Mouse (Mus musculus): ENCODE data around the gene Klhdc7a. TPM values are rescaled to one million over a fixed set of nuclear protein-coding genes. Genes with fewer than 3 reads are reported as not detected.

The Klhdc7a gene
- polyA plus RNA-seq, 2 experiments = 0.20 to 0.39 TPM

DNA sequence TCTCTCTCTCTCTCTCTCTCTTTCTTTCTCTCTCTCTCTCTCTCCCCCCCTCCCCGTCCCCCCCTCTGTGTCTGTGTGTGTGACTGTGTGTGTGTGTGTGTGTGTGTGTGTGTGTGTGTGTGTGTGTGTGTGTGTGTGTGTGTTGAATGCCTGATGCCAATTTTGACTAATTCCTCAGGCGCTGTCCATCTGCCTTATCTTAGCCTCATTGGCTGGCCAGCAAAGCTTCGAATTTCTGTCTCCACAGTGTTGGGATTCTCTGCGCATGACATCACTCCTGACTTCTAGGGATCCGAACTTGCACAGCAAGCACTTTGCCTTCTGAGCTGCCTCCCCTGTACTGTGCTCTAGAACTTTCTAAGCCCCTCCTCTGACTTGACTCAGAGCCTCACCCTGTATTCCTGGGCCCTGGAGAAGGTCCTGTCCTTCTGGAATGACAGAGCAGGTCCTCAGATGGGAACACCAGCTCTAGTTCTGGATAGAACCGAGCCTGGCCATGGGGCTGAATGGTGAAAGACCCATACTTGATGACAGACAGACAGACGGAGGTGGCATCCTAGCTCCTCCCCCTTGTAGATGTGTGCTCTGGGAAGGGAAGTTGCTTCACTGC is 16.8 kb downstream of the Klhdc7a start:
- no peak for ATAC-seq (ENCODE audit: insufficient read depth)
- TF ChIP-seq CTCF (IDR thresholded peaks at IDR 0.05; ENCODE audit: low read depth) = no peak
- TF ChIP-seq EP300 (IDR thresholded peaks at IDR 0.05; ENCODE audit: low read depth) = no peak

GRCm38 (mm10) chr4:139950431-139950848 is 17.4 kb downstream of the Klhdc7a start:
- Histone ChIP-seq H3K9me3 (ENCODE audit: control insufficient read depth, low read length) (no peaks in the 10 kb centered on the region), H3K9ac (replicated peaks) (no peak overlapping the region), H3K4me1 (replicated peaks; ENCODE audit: control insufficient read depth in 2 of 2, insufficient read depth in 2 of 2, low read length in 1 of 2) (no peaks in the 10 kb centered on the region), H3K4me2 (ENCODE audit: low read depth) (peak overlapping the region; percentile 15; the same call in 1 of the 2 replicates), H3K27ac (no peak overlapping the region), H3K27me3 (ENCODE audit: control insufficient read depth, insufficient read depth, low read length) (no peaks in the 10 kb centered on the region), H3K36me3 (replicated peaks; ENCODE audit: control insufficient read depth, insufficient read depth, low read depth) (no peaks in the 10 kb centered on the region), H3K4me3 (ENCODE audit: insufficient read depth in 1 of 2, low read depth in 2 of 2, low read length in 2 of 2) (no peak overlapping the region)
- no peak for ATAC-seq (ENCODE audit: insufficient read depth)
- DNase-seq (ENCODE audit: low read depth in 3 of 3, low spot score in 3 of 3) = no peak
- TF ChIP-seq EP300 (IDR thresholded peaks at IDR 0.05; ENCODE audit: low read depth) (no peak), CTCF (IDR thresholded peaks at IDR 0.05; ENCODE audit: low read depth) (no peak)
- 4% methylated on average over 20 of the region's 20 CpGs for WGBS (ENCODE audit: insufficient replicate concordance)

More for the DNA sequence above, 16.8 kb downstream of the Klhdc7a start:
- Histone ChIP-seq H3K36me3 (replicated peaks; ENCODE audit: control insufficient read depth, insufficient read depth, low read depth) (no peaks in the 10 kb centered on the region), H3K4me1 (replicated peaks; ENCODE audit: control insufficient read depth in 2 of 2, insufficient read depth in 2 of 2, low read length in 1 of 2) (no peaks in the 10 kb centered on the region), H3K9me3 (ENCODE audit: control insufficient read depth, low read length) (no peaks in the 10 kb centered on the region), H3K4me3 (ENCODE audit: insufficient read depth in 1 of 2, low read depth in 2 of 2, low read length in 2 of 2) (no peak overlapping the region), H3K27me3 (ENCODE audit: control insufficient read depth, insufficient read depth, low read length) (no peaks in the 10 kb centered on the region), H3K27ac (no peak overlapping the region), H3K9ac (replicated peaks) (no peak overlapping the region), H3K4me2 (ENCODE audit: low read depth) (no peak overlapping the region)
- DNase-seq (ENCODE audit: low read depth in 3 of 3, low spot score in 3 of 3) = no peak
- 37% methylated on average over 6 of the region's 7 CpGs for WGBS (ENCODE audit: insufficient replicate concordance)

GRCm38 (mm10) chr4:139948591-139948990 is 19.2 kb downstream of the Klhdc7a start:
- H3K36me3 ChIP-seq (replicated peaks; ENCODE audit: control insufficient read depth, insufficient read depth, low read depth) = no peaks in the 10 kb centered on the region
- no peak overlapping the region for H3K27ac ChIP-seq
- no peak for TF ChIP-seq CTCF (IDR thresholded peaks at IDR 0.05; ENCODE audit: low read depth)
- TF ChIP-seq EP300 (IDR thresholded peaks at IDR 0.05; ENCODE audit: low read depth) = no peak
- H3K27me3 ChIP-seq (ENCODE audit: control insufficient read depth, insufficient read depth, low read length) = no peaks in the 10 kb centered on the region
- H3K9ac ChIP-seq (replicated peaks) = no peak overlapping the region
- H3K4me1 ChIP-seq (replicated peaks; ENCODE audit: control insufficient read depth in 2 of 2, insufficient read depth in 2 of 2, low read length in 1 of 2) = no peaks in the 10 kb centered on the region
- H3K4me2 ChIP-seq (ENCODE audit: low read depth) = no peak overlapping the region
- ATAC-seq (ENCODE audit: insufficient read depth) (no peak), DNase-seq (ENCODE audit: low read depth in 3 of 3, low spot score in 3 of 3) (no peak)
- no peak overlapping the region for H3K4me3 ChIP-seq (ENCODE audit: insufficient read depth in 1 of 2, low read depth in 2 of 2, low read length in 2 of 2)
- WGBS (ENCODE audit: insufficient replicate concordance) = 22% methylated on average over 7 of the region's 7 CpGs
- H3K9me3 ChIP-seq (ENCODE audit: control insufficient read depth, low read length) = no peaks in the 10 kb centered on the region

DNA sequence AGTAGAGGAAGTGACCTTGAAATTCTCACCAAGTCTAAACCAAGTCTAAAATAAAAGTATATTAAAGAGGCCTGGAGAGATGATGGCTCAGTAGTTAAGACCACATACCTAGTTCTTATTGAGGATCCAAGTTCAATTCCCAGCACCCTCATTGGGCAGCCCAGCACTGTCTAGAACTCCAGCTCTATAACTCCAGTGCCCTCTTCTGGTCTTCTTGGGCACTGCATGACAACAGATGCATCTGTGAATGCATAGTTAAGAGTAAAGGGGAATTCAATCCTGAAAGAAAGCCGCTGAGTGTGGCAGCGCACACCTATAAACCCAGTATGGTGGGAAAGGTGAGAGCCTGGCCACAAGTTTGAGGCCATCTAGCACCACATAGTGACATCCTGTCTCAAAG is 20.5 kb downstream of the Klhdc7a start:
- TF ChIP-seq CTCF (IDR thresholded peaks at IDR 0.05; ENCODE audit: low read depth) = peak; percentile 26
- TF ChIP-seq EP300 (IDR thresholded peaks at IDR 0.05; ENCODE audit: low read depth) = no peak
- no peak overlapping the region for H3K27ac ChIP-seq
- H3K9me3 ChIP-seq (ENCODE audit: control insufficient read depth, low read length) = no peaks in the 10 kb centered on the region
- ATAC-seq (ENCODE audit: insufficient read depth) (no peak), DNase-seq (ENCODE audit: low read depth in 3 of 3, low spot score in 3 of 3) (no peak)
- no peaks in the 10 kb centered on the region for H3K27me3 ChIP-seq (ENCODE audit: control insufficient read depth, insufficient read depth, low read length)
- no peak overlapping the region for H3K4me3 ChIP-seq (ENCODE audit: insufficient read depth in 1 of 2, low read depth in 2 of 2, low read length in 2 of 2)
- no peak overlapping the region for H3K9ac ChIP-seq (replicated peaks)
- H3K36me3 ChIP-seq (replicated peaks; ENCODE audit: control insufficient read depth, insufficient read depth, low read depth) = no peaks in the 10 kb centered on the region
- H3K4me2 ChIP-seq (ENCODE audit: low read depth) = no peak overlapping the region
- WGBS (ENCODE audit: insufficient replicate concordance) = 79% methylated on average over 2 of the region's 2 CpGs
- no peaks in the 10 kb centered on the region for H3K4me1 ChIP-seq (replicated peaks; ENCODE audit: control insufficient read depth in 2 of 2, insufficient read depth in 2 of 2, low read length in 1 of 2)

DNA sequence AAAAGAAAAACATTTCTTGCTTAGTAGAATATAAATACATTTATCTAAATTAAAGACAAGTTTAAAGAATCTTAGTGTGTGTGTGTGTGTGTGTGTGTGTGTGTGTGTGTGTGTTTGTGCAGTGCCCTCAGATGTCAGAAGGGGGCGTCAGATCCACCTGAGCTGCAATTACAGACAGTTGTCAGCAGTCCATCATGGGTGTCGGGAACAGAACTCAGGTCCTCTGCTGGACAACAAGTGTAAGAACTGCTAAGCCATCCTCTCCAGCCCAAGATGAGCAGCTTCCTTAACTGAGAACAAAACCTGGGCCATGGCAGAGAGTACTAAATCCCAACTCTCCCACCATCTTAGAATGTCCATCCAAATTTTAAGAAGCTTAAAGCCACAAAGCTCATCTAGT is 26.0 kb downstream of the Klhdc7a start:
- WGBS (ENCODE audit: insufficient replicate concordance) = 59% methylated on average over 2 of the region's 2 CpGs
- ATAC-seq (ENCODE audit: insufficient read depth) = no peak
- H3K9ac ChIP-seq (replicated peaks) = no peak overlapping the region

More for the DNA sequence above, 26.0 kb downstream of the Klhdc7a start:
- no peaks in the 10 kb centered on the region for H3K27me3 ChIP-seq (ENCODE audit: control insufficient read depth, insufficient read depth, low read length)
- no peak for DNase-seq (ENCODE audit: low read depth in 3 of 3, low spot score in 3 of 3)
- H3K36me3 ChIP-seq (replicated peaks; ENCODE audit: control insufficient read depth, insufficient read depth, low read depth) = no peaks in the 10 kb centered on the region
- H3K4me3 ChIP-seq (ENCODE audit: insufficient read depth in 1 of 2, low read depth in 2 of 2, low read length in 2 of 2) = no peak overlapping the region
- no peak overlapping the region for H3K4me2 ChIP-seq (ENCODE audit: low read depth)
- TF ChIP-seq CTCF (IDR thresholded peaks at IDR 0.05; ENCODE audit: low read depth) = no peak
- no peak for TF ChIP-seq EP300 (IDR thresholded peaks at IDR 0.05; ENCODE audit: low read depth)
- no peaks in the 10 kb centered on the region for H3K9me3 ChIP-seq (ENCODE audit: control insufficient read depth, low read length)
- no peak overlapping the region for H3K27ac ChIP-seq
- H3K4me1 ChIP-seq (replicated peaks; ENCODE audit: control insufficient read depth in 2 of 2, insufficient read depth in 2 of 2, low read length in 1 of 2) = no peaks in the 10 kb centered on the region
